Mouse (Mus musculus) urinary bladder, postnatal 4 days (tissue): ENCODE data around the gene Gtf3c4.

Experiments
- DNase-seq, 2 experiments: peaks; one replicate each; pipeline ENCODE4 v3.0.0; 2021 to 2022; ENCODE audit warnings: low spot score in 2 of 2

Gtf3c4 gene

GRCm38 (mm10) chr2:28803406-28803805, 36.8 kb downstream of the Gtf3c4 start:
- no peak for DNase-seq

DNA sequence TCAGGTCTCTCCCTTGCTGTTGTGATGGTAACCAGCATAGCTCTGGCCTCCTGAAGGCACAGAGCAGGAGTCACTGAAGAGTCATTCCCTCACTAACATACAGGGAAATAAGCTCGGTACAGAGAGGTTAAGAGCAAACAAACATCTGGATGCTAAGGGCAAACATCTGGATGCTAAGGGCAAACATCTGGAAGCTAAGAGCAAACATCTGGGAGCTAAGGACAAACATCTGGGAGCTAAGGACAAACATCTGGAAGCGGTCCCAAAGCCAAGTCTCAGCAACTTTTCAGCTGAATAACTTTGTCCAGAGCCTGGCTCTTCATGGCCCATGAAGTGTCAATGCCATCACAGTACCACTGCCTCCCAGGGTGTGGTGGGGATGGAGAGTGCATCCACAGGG, 40.6 kb downstream of the Gtf3c4 start:
- DNase-seq = no peak

DNA sequence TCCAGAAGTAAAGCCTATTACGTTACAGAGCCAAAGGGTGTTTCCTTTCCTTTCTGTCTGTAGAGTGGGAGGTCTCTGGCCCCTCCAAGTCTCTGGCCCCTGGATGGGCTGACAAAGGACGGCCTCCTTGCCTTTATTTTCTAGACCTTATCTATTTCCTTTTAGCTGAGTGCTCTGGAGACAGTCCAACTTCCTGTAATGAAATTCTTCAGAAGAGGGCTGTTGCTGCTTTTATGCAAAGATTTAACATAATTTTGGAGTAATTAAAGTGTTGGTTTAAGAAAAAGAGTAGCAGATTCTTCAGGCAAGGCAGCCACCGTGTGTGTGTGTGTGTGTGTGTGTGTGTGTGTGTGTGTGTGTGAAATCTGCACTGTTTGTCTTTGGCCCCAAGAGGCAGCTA, 41.8 kb downstream of the Gtf3c4 start:
- DNase-seq = no peak

DNA sequence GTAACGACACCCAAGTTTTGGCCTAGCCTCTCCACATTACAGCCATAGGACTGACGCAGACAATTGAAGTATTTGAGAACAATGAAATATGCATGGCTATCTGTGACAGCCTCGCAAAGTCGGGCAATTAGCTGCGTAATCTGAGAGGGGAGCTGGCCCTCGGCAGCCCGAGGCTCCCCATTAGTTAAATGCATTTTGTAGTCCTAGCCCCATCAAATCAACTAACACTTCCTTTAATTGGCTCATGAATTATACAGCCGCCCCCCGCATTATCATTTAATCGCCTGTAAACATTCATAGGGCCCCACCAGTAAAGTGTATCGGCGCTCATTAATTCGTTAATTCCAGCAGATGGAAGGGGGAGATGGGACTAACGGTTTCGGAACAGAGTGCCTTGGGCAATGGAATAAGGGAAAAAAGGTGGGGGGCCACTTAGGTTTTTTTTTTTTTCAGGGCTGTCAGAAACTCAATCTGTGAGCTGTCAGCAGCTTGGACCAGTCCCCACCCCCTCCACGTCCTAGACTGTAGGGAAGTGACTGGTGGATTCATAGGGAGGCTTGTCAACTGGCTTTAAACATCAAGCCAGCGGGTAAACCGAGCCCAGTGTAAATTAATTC, 42.6 kb downstream of the Gtf3c4 start:
- DNase-seq = no peak

DNA sequence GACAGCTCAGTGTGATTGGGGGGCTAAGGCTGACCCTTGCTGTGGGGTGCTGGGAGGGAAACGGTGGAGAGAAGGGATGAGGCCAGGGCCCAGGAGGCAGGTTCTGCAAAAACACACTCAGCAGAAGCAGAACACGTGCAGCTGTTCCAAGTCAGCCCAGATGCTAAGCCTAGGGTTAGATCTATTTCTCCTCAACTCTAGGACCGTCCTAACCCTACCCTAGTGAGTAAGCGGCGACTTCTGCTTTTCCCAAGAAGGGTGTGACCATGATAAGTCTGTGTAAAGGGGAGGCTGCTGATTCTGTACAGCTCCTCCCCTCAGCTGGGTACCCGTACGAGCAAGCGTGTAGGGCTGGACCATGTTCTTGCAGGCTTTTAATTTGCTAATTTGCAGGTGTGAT, 43.9 kb downstream of the Gtf3c4 start:
- no peak for DNase-seq

GRCm38 (mm10) chr2:28794623-28795022, 45.5 kb downstream of the Gtf3c4 start:
- DNase-seq = no peak

GRCm38 (mm10) chr2:28792931-28793610, 47.1 kb downstream of the Gtf3c4 start:
- DNase-seq = no peak

DNA sequence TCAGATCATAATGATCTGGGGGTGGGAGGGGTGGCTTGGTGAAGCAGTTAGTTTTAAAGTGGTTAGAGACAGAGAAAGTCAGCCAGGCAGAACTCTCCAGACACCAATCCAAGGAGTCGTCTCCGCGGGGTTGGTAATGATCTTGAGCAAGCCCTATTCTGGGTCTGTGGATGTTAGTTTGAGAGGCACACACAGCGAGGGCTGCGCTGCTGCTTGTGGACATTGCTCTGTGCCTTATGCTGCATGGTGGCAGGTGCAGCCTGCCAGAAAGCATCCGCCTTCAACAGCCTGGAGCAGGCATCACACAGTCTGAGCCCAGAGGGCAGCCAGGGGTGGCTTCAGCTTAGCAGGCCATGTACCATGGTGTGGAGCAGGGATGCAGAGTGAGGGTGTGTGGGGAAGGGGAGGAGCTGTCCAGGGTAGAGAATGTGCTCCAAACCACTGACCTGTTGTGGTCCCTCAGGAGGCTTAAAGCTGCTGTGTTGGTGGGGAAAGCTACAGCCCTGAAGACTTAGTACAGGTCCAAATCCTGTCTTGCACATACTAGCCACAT, 53.0 kb downstream of the Gtf3c4 start:
- no peak for DNase-seq

GRCm38 (mm10) chr2:28786355-28787066, 53.6 kb downstream of the Gtf3c4 start:
- no peak for DNase-seq

DNA sequence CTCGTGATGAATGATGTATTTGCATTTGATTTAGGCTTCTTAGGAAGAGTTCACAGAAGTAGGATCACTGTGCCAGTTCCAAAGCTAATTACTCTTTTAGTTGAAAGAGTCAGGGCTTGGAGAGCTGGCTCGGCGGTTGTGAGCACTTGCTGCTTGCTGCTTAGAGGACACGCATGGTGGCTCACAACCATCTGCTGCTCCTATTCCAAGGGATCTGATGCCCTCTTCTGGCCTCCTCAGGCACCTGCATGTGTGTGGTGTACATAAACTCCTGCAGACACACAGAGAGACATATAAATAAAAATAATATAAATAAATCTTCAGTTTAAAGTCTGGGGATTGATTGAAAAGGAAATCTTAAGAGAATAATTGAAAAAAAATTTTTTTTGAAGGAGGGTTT, 58.9 kb downstream of the Gtf3c4 start:
- no peak for DNase-seq

DNA sequence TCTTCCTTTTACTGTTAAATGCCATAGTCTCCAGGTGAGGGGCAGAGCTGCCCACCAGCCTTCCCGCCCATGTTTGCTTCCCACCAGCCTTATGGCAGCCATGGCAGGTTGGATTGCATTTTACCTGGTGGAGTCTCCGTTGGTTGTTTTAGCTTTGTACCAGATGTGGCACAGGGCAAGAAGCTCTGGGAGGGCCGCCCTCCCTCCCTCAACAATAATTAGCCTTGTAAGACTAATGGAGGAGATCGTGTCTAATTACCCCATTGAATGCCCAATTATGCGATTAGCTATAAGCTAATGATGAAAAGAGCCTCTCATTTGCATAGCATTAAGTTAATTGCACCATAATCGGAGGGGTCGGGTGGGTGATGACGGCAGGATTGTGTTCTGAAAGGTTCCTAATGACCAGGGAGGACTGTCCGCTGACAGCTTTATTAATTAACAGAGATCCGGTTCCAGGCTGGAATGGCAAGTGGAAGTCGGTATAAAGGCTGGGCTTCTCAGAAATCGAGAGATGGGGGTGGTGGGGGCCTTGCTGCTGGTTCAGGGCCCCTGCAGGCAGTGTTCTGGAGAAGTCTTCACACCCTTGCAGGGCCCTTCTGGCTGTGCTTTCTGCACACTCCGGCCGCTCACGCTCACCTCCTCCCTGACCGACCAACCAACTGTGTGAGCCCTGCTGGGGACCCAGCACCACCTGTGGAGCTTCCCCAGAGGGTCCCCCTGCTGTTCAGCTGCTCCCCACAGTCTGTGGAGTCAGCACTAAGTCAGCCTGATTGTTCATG, 60.0 kb downstream of the Gtf3c4 start:
- DNase-seq = no peak

- DNase-seq = no peak
Measured at GRCm38 (mm10) chr2:28776728-28777127, 63.4 kb downstream of the Gtf3c4 start.

GRCm38 (mm10) chr2:28774073-28774472, 66.1 kb downstream of the Gtf3c4 start:
- no peak for DNase-seq
